Mouse (Mus musculus) neural tube, embryonic 14.5 days (tissue): Measurements from ENCODE around the gene Ndufa11. TPM values are rescaled to one million over a fixed set of nuclear protein-coding genes. Genes with fewer than 3 reads are reported as not detected.

Experiments
- ATAC-seq: fragments of 200-750 bp; cut with Nextera tagmentation; 2 replicates; pipeline ENCODE4 v1.8.0; 2017; ENCODE audit warnings: low read depth, mild to moderate bottlenecking, moderate TSS enrichment, moderate library complexity
- H3K27ac ChIP-seq: fragments of 300-500 bp; sonication (generic); 2 replicates; pipeline ENCODE4 v1.5.1; 2014; ENCODE audit warnings: low read depth, mild to moderate bottlenecking, control low read depth, low read length, moderate library complexity, mixed read lengths
- H3K27me3 ChIP-seq: fragments of 300-500 bp; sonication (generic); 2 replicates; pipeline ENCODE4 v1.6.1; 2014; ENCODE audit warnings: low read length; ENCODE audit not compliant: control insufficient read depth, insufficient read depth
- H3K36me3 ChIP-seq: fragments of 300-500 bp; sonication (generic); 2 replicates; pipeline ENCODE4 v1.6.1; 2014; ENCODE audit warnings: low read length, mixed read lengths; ENCODE audit not compliant: control insufficient read depth, insufficient read depth
- H3K4me1 ChIP-seq: fragments of 300-500 bp; sonication (generic); 2 replicates; pipeline ENCODE4 v1.6.1; 2014; ENCODE audit warnings: low read length; ENCODE audit not compliant: control insufficient read depth, insufficient read depth
- H3K4me2 ChIP-seq: fragments of 300-500 bp; sonication (generic); 2 replicates; pipeline ENCODE4 v1.6.1; 2014; ENCODE audit warnings: mild to moderate bottlenecking, low read depth, low read length, control low read depth
- H3K4me3 ChIP-seq: fragments of 300-500 bp; sonication (generic); 2 replicates; pipeline ENCODE4 v1.5.1; 2014; ENCODE audit warnings: low read depth, low read length, control low read depth, mixed read lengths
- H3K9ac ChIP-seq: fragments of 300-500 bp; sonication (generic); replicated peaks from 2 replicates; pipeline ENCODE4 v1.6.1; 2014; ENCODE audit warnings: low read depth, mild to moderate bottlenecking, control low read depth, low read length, mixed read lengths
- H3K9me3 ChIP-seq: fragments of 300-500 bp; sonication (generic); 2 replicates; pipeline ENCODE4 v1.6.1; 2016; ENCODE audit warnings: low read length; ENCODE audit not compliant: control insufficient read depth
- WGBS: fragments of 180-500 bp; shearing (Covaris S2); extraction: QIAGEN DNeasy Blood & Tissue Kit; methylation state at CpG from one replicate; pipeline ENCODE4 v1.1.7; 2014; 5-methylcytosine and 5-hydroxymethylcytosine counted together
- polyA plus RNA-seq: library from polyadenylated mRNA; unstranded; fragments of >200 nt; fragmentation: Nextera tagmentation; extraction: Ambion mirVana; gene quantifications from 2 replicates; pipeline ENCODE4 v1.2.1, GENCODE M21; 2014

The Ndufa11 gene
- polyA plus RNA-seq: 570 and 693 TPM in 2 replicates

DNA sequence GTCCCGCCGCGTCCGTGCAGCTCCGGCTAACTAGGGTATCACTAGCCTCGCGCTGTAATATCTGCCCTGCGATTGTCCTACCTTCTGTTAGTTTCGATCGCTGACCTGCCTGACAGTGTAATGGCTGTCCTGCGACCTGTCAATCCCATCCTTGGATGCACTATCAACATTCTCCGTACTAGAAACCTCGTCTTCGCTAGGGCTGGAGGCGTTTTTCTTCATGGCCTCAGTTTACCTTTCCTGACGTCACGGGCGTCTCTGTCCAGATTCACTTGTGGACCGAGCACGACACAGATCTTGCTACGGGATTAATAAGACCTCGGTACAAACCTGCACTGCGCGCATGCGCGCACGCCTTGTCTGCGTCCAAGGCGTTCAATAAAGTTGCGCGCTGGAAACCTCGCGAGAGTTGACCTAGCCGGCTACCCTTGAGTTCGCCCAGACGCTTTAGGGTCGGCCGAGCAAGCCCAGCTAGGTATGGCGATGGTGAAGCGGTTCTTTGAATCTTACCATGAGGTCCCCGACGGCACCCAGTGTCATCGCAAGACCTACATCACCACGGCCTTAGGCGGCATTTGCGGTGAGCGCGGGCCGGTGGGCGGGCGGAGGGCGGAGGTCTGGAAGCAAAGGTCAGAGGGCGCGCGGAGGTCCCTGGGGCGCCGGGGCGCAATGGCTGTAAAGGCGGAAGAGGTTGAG, at the start of gene Ndufa11, which contains the start of gene Vmac:
Ndufa11 (plus strand) TSS at position 405 of the 696 bp plus-strand sequence.
Vmac (minus strand) TSS at position 660 of the 696 bp plus-strand sequence.
- Histone ChIP-seq H3K4me3 (peak within 1 kb of the TSS; percentile 50), H3K36me3 (peaks cover 14% of the 10 kb centered on the region), H3K27me3 (no peaks in the 10 kb centered on the region), H3K27ac (peak within 1 kb of the TSS; percentile 84), H3K9ac (peak within 1 kb of the TSS; percentile 71), H3K4me1 (peaks cover 17% of the 10 kb centered on the region), H3K9me3 (no peaks in the 10 kb centered on the region), H3K4me2 (peak within 1 kb of the TSS; percentile 79)
- under 1% methylated on average over 59 of the region's 59 CpGs for WGBS
- peak; percentile 79 for ATAC-seq

DNA sequence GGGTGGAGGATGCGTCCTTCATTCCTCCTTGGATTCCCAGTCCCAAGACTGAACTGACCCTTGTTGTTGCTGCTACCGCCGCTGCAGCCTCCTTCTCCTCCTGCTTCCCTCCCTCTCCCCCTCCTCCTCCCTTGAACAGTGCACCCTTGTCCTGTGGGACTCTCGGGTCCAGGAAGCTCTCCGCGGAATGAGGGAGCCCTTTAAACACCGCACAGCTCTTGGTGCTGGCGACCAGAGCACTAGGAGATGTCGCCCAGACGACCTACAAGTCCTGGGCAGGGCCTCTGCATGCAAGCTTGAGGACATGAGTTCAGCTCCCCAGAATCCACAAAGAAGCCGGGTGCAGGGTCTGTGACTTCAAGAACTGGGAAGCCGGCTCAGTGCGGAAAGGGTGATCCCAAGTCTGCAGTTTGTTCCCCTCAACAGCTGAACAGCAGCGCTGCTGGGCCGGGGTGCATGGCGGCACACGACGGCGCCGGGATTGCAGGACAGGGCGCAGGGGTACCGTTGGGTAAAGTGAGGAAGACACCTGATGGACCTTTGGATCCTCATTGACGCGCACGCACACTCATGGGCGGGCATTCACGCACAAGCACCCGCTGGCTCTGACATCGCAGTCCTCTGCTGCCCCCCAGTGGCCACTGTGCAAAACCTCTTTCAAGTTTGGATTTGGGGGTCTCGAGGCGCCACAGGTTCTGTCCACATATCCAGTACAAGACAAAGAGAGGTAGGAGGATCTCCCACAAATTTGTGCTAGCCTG, 49.0 kb upstream of the Ndufa11 start:
- Histone ChIP-seq H3K4me3 (peak overlapping the region; percentile 26), H3K4me1 (no peaks in the 10 kb centered on the region), H3K27ac (no peak overlapping the region; the same call in 1 of the 2 replicates), H3K9me3 (no peaks in the 10 kb centered on the region), H3K27me3 (no peaks in the 10 kb centered on the region; the same call in 1 of the 2 replicates), H3K9ac (peak overlapping the region; percentile 32), H3K4me2 (peak overlapping the region; percentile 80), H3K36me3 (no peaks in the 10 kb centered on the region)
- ATAC-seq: peak; percentile 14; the same call in 1 of the 2 replicates
- 4% methylated on average over 31 of the region's 31 CpGs for WGBS

DNA sequence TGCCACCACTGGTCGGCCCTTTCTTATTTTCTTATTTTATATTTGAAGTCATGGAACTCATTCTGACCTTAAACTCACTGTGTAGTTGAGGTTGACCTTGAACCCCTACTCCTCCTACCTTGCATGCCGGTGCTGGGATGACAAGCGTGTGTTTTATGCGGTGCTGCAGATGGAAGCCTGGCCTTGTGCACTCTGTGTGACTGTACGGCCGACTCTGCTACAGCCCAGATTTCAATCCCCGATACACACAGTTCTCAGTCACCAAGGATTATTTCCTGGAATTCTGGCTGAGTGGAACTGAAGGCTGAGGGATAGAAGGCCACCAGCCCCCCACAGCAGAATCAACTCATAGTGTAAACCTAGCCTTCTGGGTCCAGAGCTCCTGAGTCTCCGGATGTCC, 47.8 kb upstream of the Ndufa11 start:
- WGBS: 91% methylated on average over 8 of the region's 8 CpGs

DNA sequence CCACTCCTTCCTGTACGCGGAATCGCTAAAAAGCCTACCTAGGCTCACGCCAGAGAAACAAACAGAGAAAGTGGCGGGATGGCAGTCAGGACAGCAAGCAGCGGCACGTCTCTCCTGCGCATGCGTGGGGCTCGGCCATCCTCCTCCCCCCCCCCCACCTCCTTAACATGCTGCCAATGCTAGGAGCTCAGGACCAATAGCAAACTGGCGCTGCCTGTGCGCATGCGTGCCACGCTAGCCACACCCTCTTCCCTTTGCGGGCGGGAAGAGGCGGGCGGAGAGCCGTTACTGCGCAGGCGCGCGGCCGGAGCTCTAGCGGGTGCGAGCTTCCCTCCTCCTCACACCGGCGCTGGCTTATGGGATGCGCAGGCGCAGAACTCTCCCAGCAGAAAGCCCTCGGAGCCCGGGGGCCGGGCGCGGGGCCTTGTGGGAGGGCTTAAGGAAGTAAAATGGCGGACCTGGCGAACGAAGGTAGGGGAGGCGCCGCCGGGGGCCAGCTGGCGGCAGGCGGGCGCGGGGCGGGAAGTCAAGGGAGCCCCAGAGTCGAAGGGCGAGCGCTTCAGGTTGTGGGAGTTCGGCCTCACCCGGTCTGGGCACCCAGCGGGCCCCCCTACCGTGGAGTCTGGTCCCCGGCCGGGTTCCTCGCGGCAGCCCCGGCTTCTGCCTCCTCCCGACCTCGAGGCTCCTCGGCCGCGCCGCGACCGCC, 44.5 kb upstream of the Ndufa11 start, which contains the start of gene Ranbp3:
Ranbp3 (plus strand) TSS at position 354 of the 706 bp plus-strand sequence.
- Histone ChIP-seq H3K27ac (peak within 1 kb of the TSS; percentile 80), H3K9ac (peak within 1 kb of the TSS; percentile 94), H3K9me3 (no peaks in the 10 kb centered on the region), H3K4me3 (peak within 1 kb of the TSS; percentile 93), H3K4me1 (peaks cover 19% of the 10 kb centered on the region), H3K4me2 (peak within 1 kb of the TSS; percentile 78), H3K27me3 (no peaks in the 10 kb centered on the region; the same call in 1 of the 2 replicates), H3K36me3 (no peaks in the 10 kb centered on the region; the same call in 1 of the 2 replicates)
- ATAC-seq: peak; percentile 88
- under 1% methylated on average over 65 of the region's 66 CpGs for WGBS

More for the DNA sequence above, 47.8 kb upstream of the Ndufa11 start:
- Histone ChIP-seq H3K4me3 (no peak overlapping the region), H3K4me2 (no peak overlapping the region), H3K9me3 (no peaks in the 10 kb centered on the region), H3K27me3 (no peaks in the 10 kb centered on the region; the same call in 1 of the 2 replicates), H3K9ac (no peak overlapping the region), H3K27ac (no peak overlapping the region), H3K4me1 (peaks cover 10% of the 10 kb centered on the region), H3K36me3 (no peaks in the 10 kb centered on the region)
- ATAC-seq: no peak

DNA sequence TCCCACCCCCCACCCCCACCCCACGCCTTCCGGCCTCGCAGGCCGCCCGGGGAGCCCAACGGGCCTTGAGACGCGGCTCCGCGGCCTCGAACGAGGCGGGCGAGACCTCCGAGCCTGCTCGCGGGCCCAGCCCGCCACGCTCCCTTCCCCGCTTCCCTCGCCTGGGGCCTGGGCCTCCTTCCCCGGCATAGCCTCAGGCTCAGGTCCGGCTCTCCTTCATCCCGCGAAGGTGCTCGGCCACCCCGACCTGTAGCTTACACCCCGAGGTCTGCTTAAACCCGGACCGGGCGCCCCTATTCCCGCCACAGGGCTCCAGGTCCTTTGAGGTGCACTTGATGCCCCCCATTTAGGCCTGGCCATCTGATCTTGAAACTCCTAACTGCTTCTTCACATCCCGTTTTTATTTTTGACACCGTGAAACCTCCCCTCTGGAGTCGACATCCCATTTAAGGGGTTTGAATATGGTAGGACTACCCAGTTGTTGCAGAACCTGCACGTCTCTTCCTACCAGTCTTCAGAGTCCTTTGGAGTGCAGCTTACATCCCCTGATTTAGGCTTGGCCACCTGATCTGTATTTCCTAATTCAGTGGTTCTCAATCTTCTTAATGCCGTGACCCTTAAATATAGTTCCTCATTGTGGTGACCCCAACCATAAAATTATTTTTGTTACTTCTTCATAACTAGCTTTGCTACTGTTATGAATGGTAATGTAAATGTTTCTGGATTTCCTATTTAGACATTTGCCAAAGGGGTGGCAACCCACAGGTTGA, 43.7 kb upstream of the Ndufa11 start:
- Histone ChIP-seq H3K4me3 (peak overlapping the region; percentile 93), H3K9me3 (no peaks in the 10 kb centered on the region), H3K9ac (peak overlapping the region; percentile 94), H3K4me2 (peak overlapping the region; percentile 78), H3K36me3 (no peaks in the 10 kb centered on the region; the same call in 1 of the 2 replicates), H3K4me1 (peaks cover 19% of the 10 kb centered on the region), H3K27ac (peak overlapping the region; percentile 80), H3K27me3 (no peaks in the 10 kb centered on the region; the same call in 1 of the 2 replicates)
- peak; percentile 22 for ATAC-seq
- WGBS: 2% methylated on average over 36 of the region's 37 CpGs

DNA sequence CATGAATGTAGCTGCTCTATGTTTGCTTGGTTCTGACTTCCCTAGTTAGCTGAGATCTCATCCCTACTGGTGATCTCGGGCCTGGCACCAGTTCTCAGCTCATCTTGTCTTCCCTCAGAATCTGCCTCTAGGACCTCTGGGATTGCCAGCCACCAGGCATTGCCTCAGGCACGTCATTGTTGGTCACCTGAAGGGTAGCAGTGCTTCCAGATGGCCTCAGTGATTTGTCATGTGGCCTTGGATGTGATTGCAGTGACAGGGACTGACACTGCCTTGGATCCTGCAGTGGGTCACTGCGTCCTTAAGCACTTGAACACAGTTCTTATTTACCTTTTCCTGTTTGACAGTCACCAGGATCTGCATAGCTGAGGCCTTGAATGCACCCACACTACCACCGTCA, 35.8 kb upstream of the Ndufa11 start:
- 76% methylated on average over 4 of the region's 4 CpGs for WGBS
- Histone ChIP-seq H3K27ac (no peak overlapping the region), H3K4me1 (0 out of 2 replicates have a peak, but pooled peaks cover 2% of the 10 kb centered on the region), H3K4me3 (no peak overlapping the region), H3K9ac (no peak overlapping the region), H3K4me2 (no peak overlapping the region), H3K9me3 (no peaks in the 10 kb centered on the region), H3K36me3 (peaks cover 8% of the 10 kb centered on the region), H3K27me3 (no peaks in the 10 kb centered on the region)
- ATAC-seq: no peak

DNA sequence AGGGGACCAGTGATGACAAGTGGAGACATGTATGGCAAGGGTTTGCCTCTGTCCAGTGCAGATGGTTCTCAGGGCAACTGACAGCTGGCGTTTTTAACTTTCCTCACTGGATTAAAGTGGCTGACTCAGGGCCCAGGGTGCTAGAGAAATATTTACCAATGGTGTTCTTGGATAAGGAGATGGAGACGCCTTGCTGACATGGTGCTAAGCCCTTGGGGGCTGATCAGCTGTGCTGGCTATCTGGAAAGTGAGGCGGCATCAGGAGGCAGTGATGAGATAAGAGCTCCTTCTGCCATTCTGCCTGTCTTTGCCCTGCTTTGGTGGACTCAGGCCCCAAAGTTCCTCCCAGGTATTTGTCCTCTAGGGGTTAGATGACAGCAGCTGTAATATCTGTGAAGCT, 34.7 kb upstream of the Ndufa11 start:
- Histone ChIP-seq H3K4me3 (no peak overlapping the region), H3K9me3 (no peaks in the 10 kb centered on the region), H3K4me2 (no peak overlapping the region), H3K9ac (no peak overlapping the region), H3K4me1 (no peaks in the 10 kb centered on the region), H3K36me3 (peaks cover 13% of the 10 kb centered on the region), H3K27ac (no peak overlapping the region), H3K27me3 (no peaks in the 10 kb centered on the region)
- no peak for ATAC-seq
- 82% methylated on average over 3 of the region's 3 CpGs for WGBS

DNA sequence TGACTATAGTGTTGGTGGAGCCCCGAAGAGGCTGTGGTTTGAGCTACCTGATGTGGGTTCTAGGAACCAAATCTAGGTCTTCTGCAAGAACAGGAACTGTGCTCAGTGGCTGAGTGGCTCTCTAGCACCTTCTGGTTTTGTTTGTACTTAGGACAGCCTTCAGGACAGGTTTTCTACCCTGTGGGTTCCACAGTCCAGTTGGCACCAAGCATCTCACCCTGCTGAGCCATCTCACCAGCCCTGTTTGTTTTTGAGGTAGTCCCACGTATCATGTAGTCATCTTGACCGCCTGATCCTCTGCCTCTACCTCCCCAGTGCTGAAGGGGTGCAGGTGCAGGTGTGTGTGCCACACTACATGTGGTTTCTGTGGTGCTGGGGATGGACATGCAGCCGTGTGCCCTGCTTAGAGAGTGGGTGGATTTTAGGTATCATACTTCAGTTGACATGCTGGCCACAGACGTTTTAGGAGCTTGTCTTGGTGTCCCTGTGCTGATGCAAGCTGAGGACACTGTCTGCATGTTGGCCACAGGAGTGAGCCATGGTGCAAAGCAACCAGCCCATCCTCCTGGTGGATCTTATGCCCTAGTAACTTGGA, 33.9 kb upstream of the Ndufa11 start:
- WGBS: 87% methylated on average over 5 of the region's 5 CpGs
- Histone ChIP-seq H3K9ac (no peak overlapping the region), H3K27me3 (no peaks in the 10 kb centered on the region), H3K9me3 (no peaks in the 10 kb centered on the region), H3K36me3 (peaks cover 13% of the 10 kb centered on the region; the same call in 1 of the 2 replicates), H3K4me2 (no peak overlapping the region), H3K4me3 (no peak overlapping the region), H3K4me1 (no peaks in the 10 kb centered on the region), H3K27ac (no peak overlapping the region)
- no peak for ATAC-seq
